Mouse (Mus musculus): Measurements from ENCODE around the gene Gm17409. TPM values are rescaled to one million over a fixed set of nuclear protein-coding genes. Genes with fewer than 3 reads are reported as not detected.

Gene Gm17409
- polyA plus RNA-seq, 1 experiment from 2014 or later = not detected

DNA sequence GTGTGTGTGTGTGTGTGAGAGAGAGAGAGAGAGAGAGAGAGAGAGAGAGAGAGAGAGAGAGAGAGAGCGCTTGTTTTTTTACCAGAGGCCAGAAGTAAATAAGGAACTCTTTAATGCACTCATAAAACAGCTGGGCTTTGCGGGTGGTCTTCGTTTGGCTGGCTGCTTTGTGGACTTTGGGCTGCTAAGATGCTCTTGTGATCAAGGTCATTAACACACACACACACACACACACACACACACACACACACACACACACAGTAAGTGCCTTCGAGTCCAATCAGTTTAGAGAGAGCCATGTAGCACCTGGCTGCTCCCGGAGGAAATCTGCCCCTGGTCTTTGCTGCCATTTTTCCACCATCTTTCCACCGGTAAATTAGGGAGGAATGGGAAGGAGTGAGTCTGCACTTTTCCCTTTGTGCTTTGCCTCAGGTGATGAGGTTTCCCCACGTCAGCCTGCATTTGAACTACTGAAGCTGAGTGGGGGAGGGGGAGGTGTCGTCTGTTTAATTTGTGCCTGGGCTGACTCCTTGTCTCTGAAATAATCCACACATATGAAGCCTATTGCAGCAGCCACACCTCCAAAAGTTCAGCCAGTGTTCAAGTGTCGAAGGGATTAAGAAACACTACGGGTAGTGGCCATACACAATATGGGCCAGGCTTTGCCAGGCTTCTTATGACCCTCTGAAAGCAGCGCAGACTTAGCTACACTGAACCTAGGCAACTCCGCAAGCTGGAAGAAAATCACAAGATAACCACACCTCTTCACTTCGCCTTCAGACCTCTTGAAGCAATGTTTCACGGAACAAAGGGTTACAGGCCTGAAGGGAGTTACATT lies 16.7 kb downstream of the Gm17409 start:
- no peak overlapping the region; the same call in 1 of the 2 replicates for H3K27ac ChIP-seq (replicated peaks)

DNA sequence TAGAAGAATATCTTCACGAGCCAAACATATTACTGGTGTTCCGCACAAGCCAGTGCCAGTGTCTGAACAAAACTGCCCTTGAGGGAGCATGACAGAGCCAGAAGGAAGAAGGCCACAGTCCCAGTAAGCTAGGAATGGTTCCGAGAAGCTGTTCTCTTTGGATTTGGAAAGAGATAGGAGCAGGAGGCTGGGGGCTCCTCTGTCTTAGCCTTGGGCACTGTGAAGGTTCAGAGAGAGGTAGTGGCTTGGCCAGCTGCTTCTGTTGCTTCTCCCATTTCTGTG lies 17.3 kb downstream of the Gm17409 start:
- Histone ChIP-seq H3K27ac (replicated peaks) (no peak overlapping the region; the same call in 1 of the 2 replicates), H3K9me3 (no peaks in the 10 kb centered on the region), H3K36me3 (replicated peaks) (peaks cover 12% of the 10 kb centered on the region), H3K4me1 (peaks cover 16% of the 10 kb centered on the region), H3K4me3 (no peak overlapping the region), H3K27me3 (replicated peaks; ENCODE audit: low read depth, poor library complexity, severe bottlenecking) (no peaks in the 10 kb centered on the region)
- WGBS = 85% methylated on average over 3 of the region's 3 CpGs
- no peak for DNase-seq (ENCODE audit: low spot score)

More for the DNA sequence above, 16.7 kb downstream of the Gm17409 start:
- Histone ChIP-seq H3K36me3 (replicated peaks) (peaks cover 12% of the 10 kb centered on the region), H3K9me3 (no peaks in the 10 kb centered on the region), H3K4me3 (no peak overlapping the region), H3K27me3 (replicated peaks; ENCODE audit: low read depth, poor library complexity, severe bottlenecking) (no peaks in the 10 kb centered on the region), H3K4me1 (peaks cover 16% of the 10 kb centered on the region)
- no peak for DNase-seq (ENCODE audit: low spot score)
- WGBS = 71% methylated on average over 14 of the region's 14 CpGs

DNA sequence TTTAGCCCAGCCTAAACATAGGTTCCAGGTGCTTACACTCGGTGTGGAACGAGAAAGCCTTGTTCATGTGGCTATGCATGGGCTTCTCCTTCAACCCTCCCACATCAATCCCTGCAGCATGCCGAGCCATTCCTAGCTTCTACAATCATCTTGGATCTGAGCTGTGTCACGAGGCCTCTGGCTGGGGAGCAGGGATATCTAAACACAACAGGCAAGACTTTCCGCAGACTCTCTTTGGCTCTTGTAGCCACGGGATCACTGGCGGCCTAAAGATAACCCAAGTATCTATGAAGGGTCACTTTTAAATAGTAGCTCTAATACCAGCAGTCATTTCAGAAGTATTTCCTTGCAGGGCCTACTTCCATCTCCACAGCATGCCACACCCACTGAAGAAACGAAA lies 18.5 kb downstream of the Gm17409 start:
- Histone ChIP-seq H3K27ac (replicated peaks) (no peak overlapping the region), H3K27me3 (replicated peaks; ENCODE audit: low read depth, poor library complexity, severe bottlenecking) (no peaks in the 10 kb centered on the region), H3K4me3 (no peak overlapping the region), H3K9me3 (no peaks in the 10 kb centered on the region), H3K4me1 (peaks cover 16% of the 10 kb centered on the region), H3K36me3 (replicated peaks) (peaks cover 12% of the 10 kb centered on the region)
- no peak for DNase-seq (ENCODE audit: low spot score)
- WGBS = 92% methylated on average over 8 of the region's 8 CpGs

DNA sequence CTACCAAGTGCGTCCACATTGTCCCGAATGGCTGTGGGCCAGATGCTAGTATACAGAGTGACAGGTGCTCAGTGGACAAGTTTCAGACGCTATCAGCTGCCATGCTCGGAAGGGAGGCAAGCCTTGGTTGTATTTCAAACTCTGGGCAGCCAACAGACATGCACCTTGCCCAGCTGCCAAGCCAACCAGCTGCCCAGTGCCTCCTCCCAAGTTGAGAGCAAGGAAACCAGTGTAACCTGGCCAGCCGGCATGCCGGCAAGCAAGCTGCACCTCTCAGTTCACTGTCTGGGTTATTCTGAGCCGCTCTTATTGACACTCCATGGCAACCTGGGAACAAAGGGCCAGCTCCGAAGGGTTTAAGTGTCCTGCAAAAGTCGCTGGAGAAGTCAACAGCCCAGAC lies 19.4 kb downstream of the Gm17409 start:
- no peaks in the 10 kb centered on the region for H3K9me3 ChIP-seq
- no peak overlapping the region for H3K4me3 ChIP-seq
- 91% methylated on average over 9 of the region's 9 CpGs for WGBS
- H3K27me3 ChIP-seq (replicated peaks; ENCODE audit: low read depth, poor library complexity, severe bottlenecking) = no peaks in the 10 kb centered on the region
- peaks cover 12% of the 10 kb centered on the region for H3K36me3 ChIP-seq (replicated peaks)
- DNase-seq (ENCODE audit: low spot score) = no peak
- no peak overlapping the region for H3K27ac ChIP-seq (replicated peaks)
- peaks cover 24% of the 10 kb centered on the region for H3K4me1 ChIP-seq

DNA sequence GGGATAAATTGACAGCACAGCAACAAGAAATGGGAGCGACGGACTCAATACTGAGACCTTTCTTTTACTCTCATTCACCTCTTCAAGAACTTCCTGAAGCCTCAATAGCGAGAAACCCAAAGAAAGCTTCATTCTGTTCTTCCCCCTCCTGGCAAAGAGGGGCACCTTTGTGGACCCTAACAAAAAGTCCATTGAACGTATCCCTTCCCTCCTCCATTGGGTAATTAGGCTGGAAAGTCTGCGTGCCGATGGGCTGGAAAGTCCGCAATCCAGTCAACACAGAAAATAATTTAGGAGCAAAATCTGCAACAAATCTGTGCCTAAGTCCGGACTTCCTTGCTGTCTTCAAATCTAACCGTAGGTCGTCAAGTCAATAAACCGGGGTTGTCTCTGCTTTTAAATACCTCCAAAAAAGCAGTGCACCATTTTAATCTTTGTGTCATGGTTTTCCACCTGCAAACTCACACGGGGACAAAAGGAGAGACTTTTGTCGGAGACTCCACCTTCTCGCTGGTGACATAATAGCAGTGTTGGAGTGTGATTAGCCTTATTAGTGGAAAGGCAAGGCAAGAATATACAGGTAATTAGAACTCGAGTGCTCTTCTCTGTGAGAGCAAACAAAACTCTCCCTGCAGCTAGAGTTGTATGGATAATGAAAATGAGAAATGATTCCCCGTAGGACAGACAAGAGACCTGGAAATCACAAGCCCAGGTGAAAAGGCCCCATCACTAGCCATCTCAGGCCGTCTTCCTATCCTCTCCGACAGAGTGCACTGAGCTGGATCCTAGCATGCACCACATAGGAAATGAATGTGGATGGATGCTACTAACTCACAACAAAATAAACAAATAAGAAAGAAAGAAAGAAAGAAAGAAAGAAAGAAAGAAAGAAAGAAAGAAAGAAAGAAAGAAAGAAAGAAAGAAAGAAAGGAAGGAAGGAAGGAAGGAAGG lies 24.0 kb downstream of the Gm17409 start:
- 45% methylated on average over 18 of the region's 18 CpGs for WGBS
- H3K4me3 ChIP-seq = no peak overlapping the region
- peaks cover 14% of the 10 kb centered on the region for H3K4me1 ChIP-seq
- no peak overlapping the region for H3K27ac ChIP-seq (replicated peaks)
- no peaks in the 10 kb centered on the region for H3K27me3 ChIP-seq (replicated peaks; ENCODE audit: low read depth, poor library complexity, severe bottlenecking)
- H3K9me3 ChIP-seq = no peaks in the 10 kb centered on the region
- DNase-seq (ENCODE audit: low spot score) = no peak
- H3K36me3 ChIP-seq (replicated peaks) = peaks cover 13% of the 10 kb centered on the region

DNA sequence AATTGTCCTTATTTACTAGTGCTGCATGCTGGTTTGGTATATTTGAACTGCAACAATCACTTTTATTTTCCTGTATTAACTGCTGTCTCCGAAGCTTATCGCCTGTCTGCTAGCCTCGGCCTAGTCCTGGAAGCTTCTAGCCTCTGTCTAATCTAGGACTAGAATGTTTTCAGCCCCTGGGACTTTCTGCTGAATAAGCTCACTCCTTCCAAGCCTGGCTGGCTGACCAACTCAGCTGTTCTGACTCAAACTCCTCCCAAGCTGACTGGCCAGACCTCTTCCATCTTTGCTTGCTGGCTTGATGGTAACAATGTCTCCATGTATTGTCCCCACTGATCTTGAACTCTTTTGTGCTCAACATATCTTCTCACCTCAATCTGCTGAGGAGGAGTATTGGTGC lies 25.4 kb downstream of the Gm17409 start:
- Histone ChIP-seq H3K27me3 (replicated peaks; ENCODE audit: low read depth, poor library complexity, severe bottlenecking) (no peaks in the 10 kb centered on the region), H3K4me1 (peaks cover 14% of the 10 kb centered on the region), H3K9me3 (no peaks in the 10 kb centered on the region), H3K27ac (replicated peaks) (no peak overlapping the region), H3K4me3 (no peak overlapping the region), H3K36me3 (replicated peaks) (peaks cover 7% of the 10 kb centered on the region)
- WGBS = 93% methylated on average over 3 of the region's 3 CpGs
- DNase-seq (ENCODE audit: low spot score) = no peak

DNA sequence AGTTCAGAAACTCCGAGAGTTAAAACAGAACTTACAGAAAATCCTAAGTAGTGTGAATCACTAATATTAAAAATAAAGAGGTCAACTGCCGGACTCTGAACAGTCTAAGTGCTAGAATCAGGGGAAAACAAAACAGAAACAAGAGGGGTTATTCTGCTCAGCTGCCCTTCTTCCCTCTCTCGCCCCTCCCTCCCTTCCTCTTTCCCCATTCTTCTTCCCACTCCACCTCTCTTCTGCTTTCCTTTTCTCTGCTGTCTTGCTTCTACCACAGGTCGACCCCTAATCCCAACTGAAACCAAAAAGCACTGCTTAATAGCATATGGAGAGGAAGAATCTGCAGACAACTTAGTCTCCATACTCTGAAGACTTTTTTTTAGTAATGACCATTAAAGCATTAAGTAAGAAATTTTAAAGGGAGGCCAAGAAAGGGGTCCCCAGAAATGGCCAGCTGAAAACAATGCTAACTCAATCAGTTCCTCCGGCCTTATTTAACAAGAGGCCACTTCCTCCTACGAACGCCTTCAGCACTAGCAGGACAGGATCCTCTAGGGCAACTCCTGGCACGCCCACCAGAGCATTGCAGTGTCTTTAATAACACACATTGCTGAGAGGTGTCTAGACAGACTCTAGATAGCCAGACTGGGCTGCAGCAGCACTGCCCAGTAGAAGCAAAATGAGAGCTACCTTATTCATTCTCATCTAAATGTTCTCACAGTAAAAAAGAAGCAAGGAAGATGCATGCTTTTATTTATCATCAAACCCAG lies 26.9 kb downstream of the Gm17409 start:
- no peak overlapping the region for H3K4me3 ChIP-seq
- 63% methylated on average over 8 of the region's 8 CpGs for WGBS
- peaks cover 7% of the 10 kb centered on the region for H3K36me3 ChIP-seq (replicated peaks)
- DNase-seq (ENCODE audit: low spot score) = no peak
- no peak overlapping the region for H3K27ac ChIP-seq (replicated peaks)
- no peaks in the 10 kb centered on the region for H3K27me3 ChIP-seq (replicated peaks; ENCODE audit: low read depth, poor library complexity, severe bottlenecking)
- peaks cover 14% of the 10 kb centered on the region for H3K4me1 ChIP-seq
- H3K9me3 ChIP-seq = no peaks in the 10 kb centered on the region

DNA sequence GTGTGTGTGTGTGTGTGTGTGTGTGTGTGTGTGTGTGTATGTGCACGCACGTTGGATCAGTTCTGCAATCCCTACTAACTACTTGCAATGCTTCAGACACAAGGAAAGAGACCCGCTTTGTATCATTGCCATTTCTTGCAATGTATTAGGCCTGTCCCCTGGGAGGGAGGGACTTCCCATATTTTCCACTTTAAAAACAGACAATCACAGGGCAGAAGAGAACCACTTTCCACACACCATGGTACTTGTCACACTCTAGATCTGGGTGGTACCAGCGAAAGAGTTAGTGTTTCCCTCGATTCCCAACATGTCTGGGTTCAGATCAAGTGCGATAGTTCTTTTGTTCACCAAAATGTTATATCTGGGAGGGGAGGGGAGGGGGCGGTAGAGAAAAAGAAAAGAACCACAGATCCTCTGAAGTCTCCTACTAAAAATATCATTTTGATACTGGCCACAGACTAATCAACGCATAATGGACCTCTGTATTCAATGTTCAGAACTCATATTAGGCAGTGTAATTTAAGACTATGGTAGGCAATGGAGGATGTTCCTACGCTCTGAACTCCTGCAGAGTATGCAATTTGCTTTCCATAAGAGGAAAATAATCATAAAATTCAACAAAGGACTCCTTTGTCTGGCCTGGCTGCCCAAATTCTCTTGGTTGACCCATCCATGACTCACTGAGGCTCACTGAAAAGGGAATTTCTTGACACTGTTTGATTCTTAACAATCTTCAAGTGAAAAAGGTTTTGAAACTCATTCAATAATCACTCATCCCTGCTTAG lies 35.6 kb downstream of the Gm17409 start:
- no peak for DNase-seq (ENCODE audit: low spot score)
- H3K4me3 ChIP-seq = no peak overlapping the region
- WGBS = 89% methylated on average over 9 of the region's 9 CpGs
- no peak overlapping the region for H3K27ac ChIP-seq (replicated peaks)
- H3K27me3 ChIP-seq (replicated peaks; ENCODE audit: low read depth, poor library complexity, severe bottlenecking) = no peaks in the 10 kb centered on the region
- no peaks in the 10 kb centered on the region for H3K9me3 ChIP-seq
- no peaks in the 10 kb centered on the region for H3K36me3 ChIP-seq (replicated peaks)
- peaks cover 15% of the 10 kb centered on the region for H3K4me1 ChIP-seq

DNA sequence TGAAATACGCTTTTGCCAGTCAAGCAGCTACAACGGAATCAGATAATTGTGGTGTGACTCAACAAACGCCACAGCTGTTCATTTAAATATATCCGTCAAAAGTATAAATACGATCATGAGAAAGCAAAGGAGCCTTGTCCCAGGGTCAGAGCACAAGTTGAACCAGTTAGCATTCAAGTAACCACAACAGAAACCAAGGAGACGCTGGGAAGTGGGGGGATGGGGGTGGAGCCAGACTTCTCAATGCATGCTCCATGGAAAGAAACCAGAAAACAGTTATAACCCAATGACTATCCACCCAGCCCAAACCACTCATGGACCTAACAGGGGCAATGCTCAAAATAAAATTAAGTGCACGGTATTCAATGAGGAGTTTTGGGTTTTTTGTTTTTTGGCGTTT lies 40.3 kb downstream of the Gm17409 start:
- H3K9me3 ChIP-seq = no peaks in the 10 kb centered on the region
- 86% methylated on average over 8 of the region's 8 CpGs for WGBS
- H3K36me3 ChIP-seq (replicated peaks) = peaks cover 4% of the 10 kb centered on the region; the same call in 1 of the 2 replicates

DNA sequence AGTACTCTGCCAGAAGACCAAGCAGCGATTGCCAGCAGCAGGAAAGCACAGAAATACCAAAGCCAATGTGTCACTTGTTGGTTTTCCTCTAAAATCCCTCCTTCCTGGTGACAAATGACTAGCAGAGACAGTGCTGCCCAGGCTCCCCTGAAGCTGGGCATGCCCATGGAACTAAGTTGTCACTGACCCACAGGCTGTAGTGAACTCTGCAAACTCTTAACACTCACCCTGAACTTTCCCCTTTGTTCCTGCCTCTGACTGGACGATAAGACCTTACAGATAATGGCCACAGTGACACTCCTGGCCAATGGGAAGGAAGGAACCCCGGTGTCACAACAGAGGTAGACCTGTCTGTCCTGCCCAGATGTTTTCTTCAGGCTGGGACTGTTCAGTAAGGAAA lies 43.3 kb downstream of the Gm17409 start:
- Histone ChIP-seq H3K9me3 (no peaks in the 10 kb centered on the region), H3K27ac (replicated peaks) (0 out of 2 replicates have a peak overlapping the region, but pooled peaks have one; percentile 14), H3K36me3 (replicated peaks) (peaks cover 4% of the 10 kb centered on the region; the same call in 1 of the 2 replicates), H3K4me1 (peaks cover 26% of the 10 kb centered on the region; the same call in 1 of the 2 replicates), H3K27me3 (replicated peaks; ENCODE audit: low read depth, poor library complexity, severe bottlenecking) (no peaks in the 10 kb centered on the region), H3K4me3 (no peak overlapping the region)
- no peak for DNase-seq (ENCODE audit: low spot score)
- 82% methylated on average over 3 of the region's 3 CpGs for WGBS

More for the DNA sequence above, 40.3 kb downstream of the Gm17409 start:
- no peak for DNase-seq (ENCODE audit: low spot score)
- Histone ChIP-seq H3K27ac (replicated peaks) (no peak overlapping the region), H3K27me3 (replicated peaks; ENCODE audit: low read depth, poor library complexity, severe bottlenecking) (no peaks in the 10 kb centered on the region), H3K4me1 (peaks cover 17% of the 10 kb centered on the region), H3K4me3 (no peak overlapping the region)

DNA sequence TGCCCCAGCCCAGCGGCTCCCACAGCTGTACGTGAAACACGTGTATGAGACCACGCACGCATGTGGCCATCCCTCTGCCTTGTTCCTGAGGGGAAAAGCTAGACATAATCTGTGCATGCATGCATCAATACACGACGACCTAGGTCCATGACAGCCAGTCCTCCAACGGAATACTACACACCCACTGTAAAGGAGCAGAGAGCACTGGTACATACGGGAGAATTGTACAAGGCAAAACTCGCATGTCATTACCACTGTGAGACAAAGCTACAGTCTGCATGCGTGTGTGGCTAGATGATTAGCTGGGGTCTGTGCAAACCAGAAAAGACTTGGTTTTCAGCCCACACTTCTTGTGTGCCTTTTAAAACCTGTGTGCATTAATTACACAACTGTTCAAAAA lies 44.6 kb downstream of the Gm17409 start:
- Histone ChIP-seq H3K4me1 (peaks cover 26% of the 10 kb centered on the region; the same call in 1 of the 2 replicates), H3K4me3 (no peak overlapping the region), H3K27me3 (replicated peaks; ENCODE audit: low read depth, poor library complexity, severe bottlenecking) (no peaks in the 10 kb centered on the region), H3K9me3 (no peaks in the 10 kb centered on the region), H3K27ac (replicated peaks) (no peak overlapping the region), H3K36me3 (replicated peaks) (peaks cover 4% of the 10 kb centered on the region; the same call in 1 of the 2 replicates)
- 96% methylated on average over 11 of the region's 11 CpGs for WGBS
- no peak for DNase-seq (ENCODE audit: low spot score)

Data from embryonic facial prominence, embryonic 10.5 days (tissue).